Mouse (Mus musculus): ENCODE measurements at regions not wholly inside any gene's neighbourhood (a gene's known extent, or its start where the extent isn't known, plus 50 kb on each side); places are given as distances from the start of the nearest gene placed in this dataset.

- Histone ChIP-seq H3ac (ENCODE audit: control insufficient read depth, insufficient read length, low read depth) (no peak overlapping the region), H3K27me3 (ENCODE audit: control insufficient read depth, insufficient read depth, insufficient read length) (no peaks in the 10 kb centered on the region), H3K79me3 (ENCODE audit: low read depth) (no peaks in the 10 kb centered on the region), H3K4me3 (ENCODE audit: insufficient read depth, poor library complexity, severe bottlenecking) (no peak overlapping the region), H3K79me2 (ENCODE audit: control insufficient read depth, insufficient read depth) (no peaks in the 10 kb centered on the region), H3K36me3 (ENCODE audit: control insufficient read depth, insufficient read depth) (no peaks in the 10 kb centered on the region)
- TF ChIP-seq MAX (IDR thresholded peaks at IDR 0.05) (no peak), MYOG (IDR thresholded peaks at IDR 0.05; ENCODE audit: control insufficient read depth, extremely low read depth, insufficient read length) (no peak), FOSL1 (IDR thresholded peaks at IDR 0.05; ENCODE audit: insufficient read depth, low read length, poor library complexity, severe bottlenecking) (no peak), CEBPB (IDR thresholded peaks at IDR 0.05; ENCODE audit: low read depth) (no peak), MYOD1 (IDR thresholded peaks at IDR 0.05; ENCODE audit: control insufficient read depth, insufficient read length, low read depth) (no peak), USF1 (IDR thresholded peaks at IDR 0.05; ENCODE audit: low read depth) (no peak), CTCF (IDR thresholded peaks at IDR 0.05; ENCODE audit: control insufficient read depth, insufficient read depth, insufficient read length) (no peak)
Observed at GRCm38 (mm10) chr9:14081138-14081537, 193.7 kb upstream of the Sesn3 start.

DNA sequence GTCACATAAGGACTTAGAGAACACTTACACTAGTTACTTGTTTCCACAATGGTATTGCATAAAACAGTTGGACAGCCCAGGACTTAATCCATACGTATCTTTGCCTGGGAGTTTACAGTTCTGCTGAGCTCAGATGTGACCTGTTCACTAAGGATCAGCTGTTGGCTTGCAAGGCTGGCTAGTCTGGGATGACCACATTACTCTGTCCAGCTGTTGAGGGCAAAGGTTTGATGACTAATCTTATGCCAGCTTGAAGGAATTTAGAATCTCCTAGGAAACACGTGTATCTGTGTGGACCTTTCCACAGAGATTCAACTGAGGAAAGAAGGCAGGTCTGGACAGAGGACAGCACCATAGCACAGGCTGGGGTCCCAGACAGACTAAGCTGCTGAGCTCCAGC, 188.7 kb upstream of the Sesn3 start:
- Histone ChIP-seq H3K27me3 (ENCODE audit: control insufficient read depth, insufficient read depth, insufficient read length) (no peaks in the 10 kb centered on the region), H3K79me2 (ENCODE audit: control insufficient read depth, insufficient read depth) (no peaks in the 10 kb centered on the region), H3ac (ENCODE audit: control insufficient read depth, insufficient read length, low read depth) (no peak overlapping the region), H3K79me3 (ENCODE audit: low read depth) (no peaks in the 10 kb centered on the region), H3K4me3 (ENCODE audit: insufficient read depth, poor library complexity, severe bottlenecking) (no peak overlapping the region), H3K36me3 (ENCODE audit: control insufficient read depth, insufficient read depth) (no peaks in the 10 kb centered on the region)
- TF ChIP-seq MAX (IDR thresholded peaks at IDR 0.05), result no peak
- TF ChIP-seq MYOD1 (IDR thresholded peaks at IDR 0.05; ENCODE audit: control insufficient read depth, insufficient read length, low read depth), result peak; percentile 56

- Histone ChIP-seq H3ac (ENCODE audit: control insufficient read depth, insufficient read length, low read depth) (no peak overlapping the region), H3K27me3 (ENCODE audit: control insufficient read depth, insufficient read depth, insufficient read length) (no peaks in the 10 kb centered on the region), H3K79me3 (ENCODE audit: low read depth) (no peaks in the 10 kb centered on the region), H3K36me3 (ENCODE audit: control insufficient read depth, insufficient read depth) (no peaks in the 10 kb centered on the region), H3K79me2 (ENCODE audit: control insufficient read depth, insufficient read depth) (no peaks in the 10 kb centered on the region), H3K4me3 (ENCODE audit: insufficient read depth, poor library complexity, severe bottlenecking) (no peak overlapping the region)
- TF ChIP-seq CEBPB (IDR thresholded peaks at IDR 0.05; ENCODE audit: low read depth) (no peak), FOSL1 (IDR thresholded peaks at IDR 0.05; ENCODE audit: insufficient read depth, low read length, poor library complexity, severe bottlenecking) (no peak), MAX (IDR thresholded peaks at IDR 0.05) (no peak), USF1 (IDR thresholded peaks at IDR 0.05; ENCODE audit: low read depth) (no peak), MYOD1 (IDR thresholded peaks at IDR 0.05; ENCODE audit: control insufficient read depth, insufficient read length, low read depth) (no peak), CTCF (IDR thresholded peaks at IDR 0.05; ENCODE audit: control insufficient read depth, insufficient read depth, insufficient read length) (no peak), MYOG (IDR thresholded peaks at IDR 0.05; ENCODE audit: control insufficient read depth, extremely low read depth, insufficient read length) (no peak)
Observed at GRCm38 (mm10) chr9:14086611-14087010, 188.3 kb upstream of the Sesn3 start.

DNA sequence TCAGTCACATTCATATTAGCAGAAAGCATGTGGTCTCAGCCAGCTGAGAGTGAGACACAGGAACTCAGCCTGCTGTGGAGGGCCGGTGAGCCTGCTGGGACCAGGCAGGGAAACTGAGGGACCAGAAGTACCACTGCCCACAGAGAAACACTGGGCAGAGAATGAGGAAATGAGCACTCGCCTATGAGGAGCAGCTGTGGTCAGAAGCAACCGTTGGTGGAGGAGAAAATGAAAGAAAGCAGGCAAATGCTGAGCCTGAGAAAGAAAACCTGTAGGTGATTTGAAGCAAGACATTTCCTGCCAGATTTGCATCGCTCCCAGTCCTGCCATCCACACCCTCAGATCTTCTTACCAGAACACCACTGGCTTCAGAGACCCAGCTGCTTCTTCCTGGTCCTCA, 187.0 kb upstream of the Sesn3 start:
- no peaks in the 10 kb centered on the region for H3K79me3 ChIP-seq (ENCODE audit: low read depth)
- TF ChIP-seq MAX (IDR thresholded peaks at IDR 0.05) (no peak), CEBPB (IDR thresholded peaks at IDR 0.05; ENCODE audit: low read depth) (no peak), MYOD1 (IDR thresholded peaks at IDR 0.05; ENCODE audit: control insufficient read depth, insufficient read length, low read depth) (no peak)
- H3K79me2 ChIP-seq (ENCODE audit: control insufficient read depth, insufficient read depth), result no peaks in the 10 kb centered on the region
- H3K36me3 ChIP-seq (ENCODE audit: control insufficient read depth, insufficient read depth), result no peaks in the 10 kb centered on the region
- no peak overlapping the region for H3ac ChIP-seq (ENCODE audit: control insufficient read depth, insufficient read length, low read depth)
- no peak overlapping the region for H3K4me3 ChIP-seq (ENCODE audit: insufficient read depth, poor library complexity, severe bottlenecking)
- no peaks in the 10 kb centered on the region for H3K27me3 ChIP-seq (ENCODE audit: control insufficient read depth, insufficient read depth, insufficient read length)

DNA sequence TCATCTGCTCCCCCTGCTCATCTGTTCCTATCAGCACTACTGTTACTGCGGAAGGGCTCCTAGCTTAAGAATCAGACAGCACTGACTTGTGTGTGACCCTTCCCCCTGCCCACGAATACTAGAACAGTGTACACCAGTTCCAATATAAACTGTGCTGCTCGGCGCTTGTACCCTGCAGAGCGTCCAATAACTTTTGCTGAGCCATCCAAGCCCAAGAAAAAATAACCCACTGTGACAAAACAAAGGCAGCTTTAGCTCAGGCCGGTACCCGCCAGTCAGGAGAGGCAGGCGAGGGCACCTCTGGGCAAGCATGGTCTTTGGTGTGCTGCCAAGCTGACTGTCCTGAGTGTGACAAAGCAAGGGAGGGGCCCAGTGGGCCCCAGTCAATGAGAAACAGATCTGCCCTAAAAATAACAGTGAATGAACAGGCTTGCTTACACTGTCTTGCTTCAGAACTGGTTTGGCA, 185.0 kb upstream of the Sesn3 start:
- Histone ChIP-seq H3K4me3 (ENCODE audit: insufficient read depth, poor library complexity, severe bottlenecking) (no peak overlapping the region), H3ac (ENCODE audit: control insufficient read depth, insufficient read length, low read depth) (no peak overlapping the region), H3K36me3 (ENCODE audit: control insufficient read depth, insufficient read depth) (no peaks in the 10 kb centered on the region), H3K79me3 (ENCODE audit: low read depth) (no peaks in the 10 kb centered on the region), H3K27me3 (ENCODE audit: control insufficient read depth, insufficient read depth, insufficient read length) (no peaks in the 10 kb centered on the region), H3K79me2 (ENCODE audit: control insufficient read depth, insufficient read depth) (no peaks in the 10 kb centered on the region)
- TF ChIP-seq CEBPB (IDR thresholded peaks at IDR 0.05; ENCODE audit: low read depth), result no peak

DNA sequence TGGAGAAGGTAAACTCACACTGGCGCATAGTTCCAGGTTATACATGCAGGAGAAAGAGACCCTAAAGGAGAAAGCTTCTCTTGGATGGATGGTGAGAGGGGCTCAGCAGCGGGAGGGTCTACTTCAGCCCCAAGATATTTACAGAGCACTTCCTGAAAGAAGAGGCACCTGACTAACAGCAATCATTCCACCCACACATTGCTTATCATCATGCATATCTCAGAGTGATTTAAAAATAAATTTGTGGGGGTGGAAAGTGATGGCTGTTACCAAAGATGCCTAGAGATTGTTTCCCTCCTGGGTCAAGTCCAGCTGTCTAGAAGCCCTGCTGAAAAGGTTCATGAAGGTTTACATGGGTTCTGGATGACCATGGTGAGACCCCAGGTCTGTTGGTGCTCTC, 184.4 kb upstream of the Sesn3 start:
- Histone ChIP-seq H3K79me3 (ENCODE audit: low read depth) (no peaks in the 10 kb centered on the region), H3K4me3 (ENCODE audit: insufficient read depth, poor library complexity, severe bottlenecking) (no peak overlapping the region), H3K79me2 (ENCODE audit: control insufficient read depth, insufficient read depth) (no peaks in the 10 kb centered on the region), H3K27me3 (ENCODE audit: control insufficient read depth, insufficient read depth, insufficient read length) (no peaks in the 10 kb centered on the region), H3K36me3 (ENCODE audit: control insufficient read depth, insufficient read depth) (no peaks in the 10 kb centered on the region), H3ac (ENCODE audit: control insufficient read depth, insufficient read length, low read depth) (no peak overlapping the region)
- TF ChIP-seq MYOD1 (IDR thresholded peaks at IDR 0.05; ENCODE audit: control insufficient read depth, insufficient read length, low read depth) (no peak), CTCF (IDR thresholded peaks at IDR 0.05; ENCODE audit: control insufficient read depth, insufficient read depth, insufficient read length) (no peak), USF1 (IDR thresholded peaks at IDR 0.05; ENCODE audit: low read depth) (no peak), MYOG (IDR thresholded peaks at IDR 0.05; ENCODE audit: control insufficient read depth, extremely low read depth, insufficient read length) (no peak), CEBPB (IDR thresholded peaks at IDR 0.05; ENCODE audit: low read depth) (no peak), MAX (IDR thresholded peaks at IDR 0.05) (no peak), FOSL1 (IDR thresholded peaks at IDR 0.05; ENCODE audit: insufficient read depth, low read length, poor library complexity, severe bottlenecking) (no peak)

All from C2C12 (cell line).